Mouse (Mus musculus) right cerebral cortex, adult 2 months (tissue): ENCODE measurements at regions not wholly inside any gene's neighbourhood (a gene's known extent, or its start where the extent isn't known, plus 50 kb on each side); places are given as distances from the start of the nearest gene placed in this dataset.

Experiments
- DNase-seq, 2 experiments: peaks; one replicate each; pipeline ENCODE4 v3.0.0; 2021 to 2022; ENCODE audit warnings: low spot score in 2 of 2

- no peak for DNase-seq
These were observed 373.6 kb upstream of the Depdc1a start for GRCm38 (mm10) chr3:159121626-159122025.

- DNase-seq = peak; percentile 8 to 19
These were observed 351.4 kb upstream of the Depdc1a start for GRCm38 (mm10) chr3:159143867-159144266.

- DNase-seq = no peak
These were observed 313.7 kb upstream of the Depdc1a start for GRCm38 (mm10) chr3:159181504-159181903.

- DNase-seq = no peak
These were observed 302.0 kb upstream of the Depdc1a start for GRCm38 (mm10) chr3:159193189-159193588.
